Mouse (Mus musculus): ENCODE data around the gene Ltbr.

GRCm38 (mm10) chr6:125272228-125272785, 41.4 kb downstream of the Ltbr start:
- TF ChIP-seq ZNF384 (IDR thresholded peaks at IDR 0.05; ENCODE audit: low read depth, low read length), result no peak
- TF ChIP-seq ZC3H11A (IDR thresholded peaks at IDR 0.05; ENCODE audit: borderline replicate concordance, low read depth, low read length), result no peak
- no peak for TF ChIP-seq MAFK (IDR thresholded peaks at IDR 0.05; ENCODE audit: insufficient read depth, low read depth, low read length)
- no peak for TF ChIP-seq HCFC1 (IDR thresholded peaks at IDR 0.05; ENCODE audit: borderline replicate concordance, insufficient read depth, low read length)
- TF ChIP-seq CHD2 (IDR thresholded peaks at IDR 0.05; ENCODE audit: low read depth, low read length), result no peak

All from ES-E14 (cell line).